Comparison of ENCODE assay signal across 32 mouse cellular contexts in the genomic region with DNA sequence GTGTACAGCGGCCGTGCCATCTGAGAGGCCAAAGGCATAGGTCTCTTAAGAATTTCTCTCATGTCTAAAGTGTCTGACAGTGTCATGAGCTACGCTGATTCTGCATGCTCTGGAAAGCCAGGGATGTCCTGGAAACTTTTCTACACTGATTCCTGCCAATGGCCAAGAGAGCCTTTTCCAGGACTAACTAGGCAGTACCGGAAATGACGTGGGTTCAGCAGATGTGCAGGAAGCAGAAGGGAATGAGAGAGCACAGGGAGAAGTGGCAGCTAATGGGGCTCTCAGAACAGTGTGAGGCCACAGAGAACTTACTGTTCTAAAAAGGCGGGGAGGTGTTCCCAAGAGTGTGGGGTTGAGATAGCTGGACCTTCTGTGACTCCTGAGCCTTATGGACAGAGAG. TPM values are rescaled to one million over a fixed set of nuclear protein-coding genes. Genes with fewer than 3 reads are reported as not detected.
A peak's percentile ranks its signal among the peaks of the same experiment; 100 is the strongest.
DNase-seq lines count a peak whose midpoint lies in the region; ATAC-seq and TF ChIP-seq lines count a peak whose summit lies in the region.
"Had no signal": no experiment of that assay in that cellular context is flagged by ENCODE, and none has a peak within 500 bp of the region (broad histone marks: within the 10 kb centered on the region; RNA-seq: fewer than 3 reads in every experiment).

No protein-coding gene starts in this region.

- H3K9me3 ChIP-seq in lung, postnatal 0 days (ENCODE audit: low read length) = no peaks in the 10 kb centered on the region
- H3K9me3 ChIP-seq: embryonic facial prominence, embryonic 10.5 days; embryonic facial prominence, embryonic 15.5 days; forebrain, embryonic 12.5 days; hindbrain, embryonic 13.5 days; midbrain, embryonic 10.5 days; midbrain, embryonic 15.5 days; neural tube, embryonic 15.5 days had no signal

- no peak overlapping the region for H3K9ac ChIP-seq in lung, postnatal 0 days (replicated peaks; ENCODE audit: low read depth)
- H3K9ac ChIP-seq: embryonic facial prominence, embryonic 15.5 days; forebrain, embryonic 12.5 days; forebrain, postnatal 0 days; hindbrain, embryonic 13.5 days; liver, embryonic 14.5 days; lung, embryonic 14.5 days; midbrain, embryonic 15.5 days; neural tube, embryonic 15.5 days had no signal

- no peak for TF ChIP-seq CTCF in lung, postnatal 0 days (IDR thresholded peaks at IDR 0.05)

- intact Hi-C loops in heart, postnatal 10 days (cut with DNase I) = no loop called here
- intact Hi-C loops in left cerebral cortex, postnatal 4 days (cut with DNase I) = no loop called here

- ATAC-seq in lung, postnatal 0 days = no peak
- ATAC-seq: forebrain, postnatal 0 days; intestine, embryonic 16.5 days; midbrain, embryonic 15.5 days had no signal

- no peaks in the 10 kb centered on the region for H3K36me3 ChIP-seq in lung, postnatal 0 days (ENCODE audit: insufficient read depth, low read length)
- H3K36me3 ChIP-seq: embryonic facial prominence, embryonic 10.5 days; embryonic facial prominence, embryonic 15.5 days; forebrain, embryonic 12.5 days; hindbrain, embryonic 13.5 days; midbrain, embryonic 10.5 days; midbrain, embryonic 15.5 days; neural tube, embryonic 15.5 days had no signal

- DNase-seq in heart, adult 11 months = peak; percentile 97
- no peak for DNase-seq in heart, postnatal 4 days
- DNase-seq in lung, postnatal 0 days (ENCODE audit: low spot score) = peak; percentile 12
- no peak for DNase-seq in lung, adult 18-20 months
- DNase-seq in heart, postnatal 10 days = peak; percentile 57 to 61
- peak; percentile 77 for DNase-seq in skeletal muscle tissue, adult 2 months (ENCODE audit: low read depth, low spot score)
- DNase-seq in left cerebral cortex, postnatal 4 days = no peak
- DNase-seq: B cell, adult 2 months; cerebellum, adult 8-10 months; cerebellum, postnatal 25 days; forebrain, postnatal 0 days; kidney, postnatal 10 days; layer of hippocampus, adult 9-11 months; liver; lung, embryonic 14.5 days; retina, postnatal 1 day; right cerebral cortex, postnatal 25 days; spleen, adult 18-20 months; thymus, postnatal 14 days had no signal

- no peak for TF ChIP-seq EP300 in lung, postnatal 0 days (IDR thresholded peaks at IDR 0.05)

- H3K4me3 ChIP-seq in lung, postnatal 0 days (ENCODE audit: low read depth, low read length) = no peak overlapping the region
- H3K4me3 ChIP-seq: embryonic facial prominence, embryonic 10.5 days; embryonic facial prominence, embryonic 15.5 days; forebrain, embryonic 12.5 days; hindbrain, embryonic 13.5 days; midbrain, embryonic 10.5 days; midbrain, embryonic 15.5 days; neural tube, embryonic 15.5 days had no signal

- no peaks in the 10 kb centered on the region for H3K4me1 ChIP-seq in lung, postnatal 0 days (ENCODE audit: insufficient read depth, low read depth, low read length)
- H3K4me1 ChIP-seq: embryonic facial prominence, embryonic 15.5 days had no signal

- H3K4me2 ChIP-seq in lung, postnatal 0 days (replicated peaks; ENCODE audit: low read depth, low read length) = no peak overlapping the region
- H3K4me2 ChIP-seq: embryonic facial prominence, embryonic 15.5 days; forebrain, embryonic 12.5 days; hindbrain, embryonic 13.5 days; lung, embryonic 14.5 days; midbrain, embryonic 15.5 days; neural tube, embryonic 15.5 days had no signal

- 85% methylated on average over 6 of the region's 6 CpGs for WGBS in lung, postnatal 0 days

- H3K27ac ChIP-seq in lung, postnatal 0 days (ENCODE audit: low read length) = no peak overlapping the region
- H3K27ac ChIP-seq: embryonic facial prominence, embryonic 10.5 days; embryonic facial prominence, embryonic 15.5 days; forebrain, embryonic 12.5 days; hindbrain, embryonic 13.5 days; liver, embryonic 14.5 days; midbrain, embryonic 10.5 days; midbrain, embryonic 15.5 days; neural tube, embryonic 15.5 days had no signal

- no peaks in the 10 kb centered on the region for H3K27me3 ChIP-seq in lung, postnatal 0 days (replicated peaks; ENCODE audit: insufficient read depth, low read length)
- H3K27me3 ChIP-seq: embryonic facial prominence, embryonic 15.5 days; forebrain, embryonic 12.5 days; hindbrain, embryonic 13.5 days; midbrain, embryonic 15.5 days; neural tube, embryonic 15.5 days had no signal

RNA-seq across cellular contexts. Expression of a gene that starts 11.9 kb away (rescaled TPM):
- total RNA-seq in heart, postnatal 4 days (2021) = 10 to 100 TPM; 19.1 to 20.1 TPM
- polyA plus RNA-seq in lung, postnatal 0 days (2015; fragmentation: Nextera tagmentation; extraction: Ambion mirVana) = 30.0 and 32.4 TPM in 2 replicates
- 10 to 100 TPM; 13.6 to 17.1 TPM for total RNA-seq in heart, postnatal 10 days (2021)
- 100 to 1,000 TPM; 157 to 165 TPM for total RNA-seq in left cerebral cortex, postnatal 4 days (2021)

RNA-seq across cellular contexts. Expression of a gene that starts 15.2 kb away (rescaled TPM):
- total RNA-seq in heart, postnatal 4 days (2021) = under 1 TPM in 1 of 2 experiments, not detected in 1; 0.11 TPM
- polyA plus RNA-seq in lung, postnatal 0 days (2015; fragmentation: Nextera tagmentation; extraction: Ambion mirVana) = 0.04 and 0.05 TPM in 2 replicates
- not detected for total RNA-seq in heart, postnatal 10 days (2021)
- total RNA-seq in left cerebral cortex, postnatal 4 days (2021) = under 1 TPM in 1 of 2 experiments, not detected in 1; 0.58 TPM
- total RNA-seq: forebrain, postnatal 0 days; left cerebral cortex, postnatal 10 days had no signal
- polyA plus RNA-seq: embryonic facial prominence, embryonic 10.5 days; embryonic facial prominence, embryonic 15.5 days; forebrain, postnatal 0 days; hindbrain, embryonic 13.5 days; intestine, embryonic 16.5 days; limb, embryonic 11.5 days; lung, embryonic 14.5 days; midbrain, embryonic 10.5 days; midbrain, embryonic 15.5 days; neural tube, embryonic 15.5 days had no signal

RNA-seq across cellular contexts. Expression of a gene that starts 24.5 kb away (rescaled TPM):
- 10 to 100 TPM; 81.9 to 82.8 TPM for total RNA-seq in heart, postnatal 4 days (2021)
- polyA plus RNA-seq in lung, postnatal 0 days (2015; fragmentation: Nextera tagmentation; extraction: Ambion mirVana) = 15.3 and 17.0 TPM in 2 replicates
- 100 to 1,000 TPM; 228 to 235 TPM for total RNA-seq in heart, postnatal 10 days (2021)
- 100 to 1,000 TPM; 211 to 226 TPM for total RNA-seq in left cerebral cortex, postnatal 4 days (2021)

RNA-seq across cellular contexts. Expression of a gene that starts 53.7 kb away (rescaled TPM):
- total RNA-seq in heart, postnatal 4 days (2021) = 10 to 100 TPM; 11.9 to 18.1 TPM
- polyA plus RNA-seq in lung, postnatal 0 days (2015; fragmentation: Nextera tagmentation; extraction: Ambion mirVana) = 2.5 TPM in 2 replicates
- 1 to 10 TPM; 6.6 to 9.1 TPM for total RNA-seq in heart, postnatal 10 days (2021)
- total RNA-seq in left cerebral cortex, postnatal 4 days (2021) = under 1 TPM; 0.62 to 0.82 TPM

RNA-seq across cellular contexts. Expression of a gene that starts 55.7 kb away (rescaled TPM):
- not detected for total RNA-seq in heart, postnatal 4 days (2021)
- polyA plus RNA-seq in lung, postnatal 0 days (2015; fragmentation: Nextera tagmentation; extraction: Ambion mirVana) = not detected in 2 replicates
- total RNA-seq in heart, postnatal 10 days (2021) = not detected
- total RNA-seq in left cerebral cortex, postnatal 4 days (2021) = 10 to 100 TPM; 23.5 to 27.4 TPM
- polyA plus RNA-seq: heart, embryonic 16.5 days; intestine, embryonic 16.5 days; limb, embryonic 11.5 days; stomach, embryonic 16.5 days had no signal

Comparison
In these comparisons a context has a peak if more than half of its experiments do, and no peak if none do; other contexts are left out.
1. DNase-seq: peak in heart, adult 11 months (single experiment), lung, postnatal 0 days (single experiment), heart, postnatal 10 days (2 of 2) and skeletal muscle tissue, adult 2 months (single experiment); none in heart, postnatal 4 days (single experiment), lung, adult 18-20 months (0 of 2) and left cerebral cortex, postnatal 4 days (single experiment).
2. RNA of a gene that starts 11.9 kb away (total RNA-seq): 157 to 165 TPM in left cerebral cortex, postnatal 4 days; 19.1 to 20.1 TPM in heart, postnatal 4 days and 13.6 to 17.1 TPM in heart, postnatal 10 days; every median in the first group is over 4 times any median in the second.